Mouse (Mus musculus) C2C12 (cell line): ENCODE results near the gene Kcnk5. TPM values are rescaled to one million over a fixed set of nuclear protein-coding genes. Genes with fewer than 3 reads are reported as not detected.

Experiments used
- H3K27me3 ChIP-seq: one replicate; pipeline ENCODE4 v1.6.1; 2011; ENCODE audit not compliant: control insufficient read depth, insufficient read depth, insufficient read length
- H3K36me3 ChIP-seq: one replicate; pipeline ENCODE4 v1.6.1; 2011; ENCODE audit not compliant: control insufficient read depth, insufficient read depth
- H3K4me3 ChIP-seq: one replicate; pipeline ENCODE4 v1.5.1; 2011; ENCODE audit warnings: mild to moderate bottlenecking, control low read depth; ENCODE audit not compliant: poor library complexity, insufficient read depth, severe bottlenecking
- H3K79me2 ChIP-seq: one replicate; pipeline ENCODE4 v1.6.1; 2011; ENCODE audit not compliant: control insufficient read depth, insufficient read depth
- H3K79me3 ChIP-seq: one replicate; pipeline ENCODE4 v1.6.1; 2011; ENCODE audit warnings: low read depth, control low read depth
- H3ac ChIP-seq: one replicate; pipeline ENCODE3; 2011; ENCODE audit warnings: low read depth; ENCODE audit not compliant: control insufficient read depth, insufficient read length
- CEBPB ChIP-seq: IDR thresholded peaks from one replicate; pipeline ENCODE4 v1.6.1; 2011; ENCODE audit warnings: low read depth, mild to moderate bottlenecking, control low read depth, moderate library complexity
- CTCF ChIP-seq: IDR thresholded peaks from one replicate; pipeline ENCODE4 v1.5.1; 2011; ENCODE audit not compliant: control insufficient read depth, insufficient read depth, insufficient read length
- FOSL1 ChIP-seq: IDR thresholded peaks from one replicate; pipeline ENCODE4 v1.8.0; 2011; ENCODE audit warnings: mild to moderate bottlenecking, low read length; ENCODE audit not compliant: poor library complexity, insufficient read depth, severe bottlenecking
- MAX ChIP-seq: IDR thresholded peaks from one replicate; pipeline ENCODE4 v1.6.1; 2011; ENCODE audit warnings: mild to moderate bottlenecking, control low read depth
- MYOD1 ChIP-seq: IDR thresholded peaks from one replicate; pipeline ENCODE4 v1.6.1; 2011; ENCODE audit warnings: low read depth; ENCODE audit not compliant: control insufficient read depth, insufficient read length
- MYOG ChIP-seq: IDR thresholded peaks from one replicate; pipeline ENCODE4 v1.6.1; 2011; ENCODE audit not compliant: control insufficient read depth, insufficient read length; ENCODE audit errors: extremely low read depth
- USF1 ChIP-seq: IDR thresholded peaks from one replicate; pipeline ENCODE4 v1.6.1; 2011; ENCODE audit warnings: low read depth, mild to moderate bottlenecking, control low read depth, moderate library complexity
- polyA plus RNA-seq: library from polyadenylated mRNA; unstranded; fragments of >200 nt; fragmentation: generic; extraction: Trizol; gene quantifications from one replicate; pipeline ENCODE4 v1.2.1, GENCODE M21; 2012; ENCODE audit warnings: missing spikeins

The Kcnk5 gene
- polyA plus RNA-seq, 1 experiment = 10.1 TPM

- Histone ChIP-seq H3K4me3 (no peak overlapping the region), H3K79me3 (peaks cover 6% of the 10 kb centered on the region), H3K79me2 (peaks cover 22% of the 10 kb centered on the region), H3K27me3 (no peaks in the 10 kb centered on the region), H3ac (no peak overlapping the region), H3K36me3 (peaks cover 52% of the 10 kb centered on the region)
- TF ChIP-seq FOSL1 = no peak
- TF ChIP-seq CEBPB = no peak
- TF ChIP-seq MYOD1 = no peak
- TF ChIP-seq MYOG = no peak
- no peak for TF ChIP-seq CTCF
- TF ChIP-seq MAX = no peak
- no peak for TF ChIP-seq USF1
These were observed 37.5 kb downstream of the Kcnk5 start for GRCm38 (mm10) chr14:20144093-20144492.

DNA sequence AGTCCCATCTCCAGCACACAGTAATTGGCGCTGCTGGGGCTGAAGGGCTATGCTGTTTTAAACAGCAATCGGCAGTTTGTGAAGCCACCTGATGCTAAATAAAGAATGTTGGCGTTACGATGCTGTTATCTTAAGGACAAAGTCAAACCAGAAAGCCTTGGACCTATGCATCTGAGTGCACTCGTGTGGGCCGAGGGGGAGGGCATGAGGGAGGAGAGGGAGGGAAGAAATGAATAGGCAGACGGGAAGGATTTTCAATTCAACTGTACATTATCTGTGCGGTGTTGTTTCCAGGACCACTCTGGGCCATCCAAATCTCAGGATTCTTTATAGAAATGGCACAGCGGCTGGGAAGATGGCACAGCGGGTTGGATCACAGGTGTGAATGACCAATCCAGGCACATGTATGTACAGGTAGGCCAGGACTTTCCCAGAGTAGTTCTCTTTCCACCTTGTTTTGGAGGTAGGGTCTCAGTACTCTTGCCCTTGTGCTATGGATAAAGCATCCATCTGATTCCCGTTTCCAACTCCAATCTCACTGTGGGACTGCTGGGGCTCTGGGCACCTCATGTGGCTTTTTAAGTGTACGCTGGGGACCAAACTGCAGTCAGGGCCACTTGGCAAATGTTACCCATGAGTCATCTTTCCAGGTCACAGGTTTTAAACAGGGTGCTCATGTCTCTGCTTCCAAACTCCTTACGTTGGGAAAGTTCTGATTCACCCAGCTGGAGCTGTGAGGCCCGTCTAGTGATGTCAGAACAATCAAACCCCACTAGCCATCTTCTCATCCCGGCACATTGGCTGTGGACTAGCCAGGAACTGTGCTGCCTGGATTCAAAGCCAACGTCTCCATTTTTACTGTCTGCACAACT is 42.9 kb downstream of the Kcnk5 start, which contains the start of gene Saysd1:
Saysd1 (minus strand) TSS at position 51 of the 872 bp plus-strand sequence.
- TF ChIP-seq CTCF (no peak), USF1 (no peak), MAX (no peak), CEBPB (no peak), MYOD1 (no peak), FOSL1 (no peak)
- H3K79me2 ChIP-seq = no peaks in the 10 kb centered on the region
- H3K27me3 ChIP-seq = no peaks in the 10 kb centered on the region
- no peak within 1 kb of the TSS for H3K4me3 ChIP-seq
- no peak within 1 kb of the TSS for H3ac ChIP-seq
- H3K79me3 ChIP-seq = no peaks in the 10 kb centered on the region
- H3K36me3 ChIP-seq = peaks cover 33% of the 10 kb centered on the region

- Histone ChIP-seq H3K27me3 (no peaks in the 10 kb centered on the region), H3ac (no peak overlapping the region), H3K79me3 (no peaks in the 10 kb centered on the region), H3K79me2 (no peaks in the 10 kb centered on the region), H3K36me3 (peaks cover under 1% of the 10 kb centered on the region), H3K4me3 (no peak overlapping the region)
- TF ChIP-seq FOSL1 (no peak), USF1 (no peak), CEBPB (no peak), MYOD1 (no peak), CTCF (no peak), MYOG (no peak), MAX (no peak)
These were observed 46.5 kb downstream of the Kcnk5 start for GRCm38 (mm10) chr14:20134965-20135671.

- TF ChIP-seq MYOG (no peak), CEBPB (no peak), USF1 (no peak), MYOD1 (no peak), MAX (no peak), FOSL1 (no peak), CTCF (no peak)
- H3K36me3 ChIP-seq = no peaks in the 10 kb centered on the region
- no peak overlapping the region for H3K4me3 ChIP-seq
- H3K27me3 ChIP-seq = no peaks in the 10 kb centered on the region
- no peaks in the 10 kb centered on the region for H3K79me3 ChIP-seq
- no peak overlapping the region for H3ac ChIP-seq
- no peaks in the 10 kb centered on the region for H3K79me2 ChIP-seq
These were observed 53.4 kb downstream of the Kcnk5 start for GRCm38 (mm10) chr14:20128162-20128561.

DNA sequence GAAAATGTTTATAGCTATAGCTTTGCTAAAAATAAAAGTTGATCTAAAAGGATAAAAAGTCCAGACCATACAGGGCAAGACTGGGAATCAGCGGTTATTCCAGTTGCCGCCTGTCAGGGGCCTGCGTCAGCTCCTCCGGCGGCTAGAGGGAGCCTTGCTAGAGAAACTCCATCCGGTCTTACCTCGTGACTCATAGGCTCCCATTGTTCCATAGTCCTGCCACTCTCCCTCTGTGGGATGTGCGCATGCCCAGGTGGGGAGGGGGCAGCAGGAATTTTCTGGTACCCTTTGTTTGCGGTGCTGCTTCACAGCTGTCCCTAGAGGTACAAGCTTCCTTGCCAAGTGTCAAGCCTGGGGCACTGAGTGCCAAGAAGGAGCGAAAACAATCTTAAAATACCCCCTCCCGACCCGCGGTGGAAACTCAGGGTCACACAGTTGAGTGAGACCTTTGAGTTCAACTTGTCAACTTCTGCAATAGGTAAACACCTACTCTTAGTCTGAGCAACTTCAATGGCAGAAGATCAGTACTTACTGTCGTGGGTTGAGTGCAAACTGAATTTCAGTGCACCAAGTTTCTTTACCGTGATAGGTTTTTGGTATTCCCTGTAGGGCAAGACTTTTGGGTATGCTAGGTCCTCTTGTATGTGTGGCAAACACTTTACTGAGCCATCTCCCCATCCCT is 54.1 kb downstream of the Kcnk5 start:
- H3ac ChIP-seq = no peak overlapping the region

More for the DNA sequence above, 54.1 kb downstream of the Kcnk5 start:
- H3K27me3 ChIP-seq = no peaks in the 10 kb centered on the region
- no peaks in the 10 kb centered on the region for H3K79me3 ChIP-seq
- H3K36me3 ChIP-seq = no peaks in the 10 kb centered on the region
- TF ChIP-seq FOSL1 = no peak
- TF ChIP-seq CEBPB = no peak
- no peak for TF ChIP-seq MYOD1
- no peak for TF ChIP-seq USF1
- no peak for TF ChIP-seq MAX
- no peak for TF ChIP-seq CTCF
- no peak for TF ChIP-seq MYOG
- no peak overlapping the region for H3K4me3 ChIP-seq
- H3K79me2 ChIP-seq = no peaks in the 10 kb centered on the region
